Mouse (Mus musculus) testis, adult 2 months (tissue): ENCODE measurements around the gene Ugt1a6a. TPM values are rescaled to one million over a fixed set of nuclear protein-coding genes. Genes with fewer than 3 reads are reported as not detected.

ENCODE experiments used
- H3K27ac ChIP-seq: fragments of 200-500 bp; 2 replicates; pipeline ENCODE4 v1.5.1; 2012; ENCODE audit warnings: low read depth, low read length; ENCODE audit not compliant: control insufficient read depth, insufficient read depth
- H3K27me3 ChIP-seq: fragments of 200-500 bp; 2 replicates; pipeline ENCODE4 v1.6.1; 2012; ENCODE audit warnings: mild to moderate bottlenecking, low read length, moderate library complexity; ENCODE audit not compliant: control insufficient read depth, insufficient read depth
- H3K36me3 ChIP-seq: fragments of 200-500 bp; 2 replicates; pipeline ENCODE4 v1.6.1; 2012; ENCODE audit warnings: mild to moderate bottlenecking, low read length; ENCODE audit not compliant: control insufficient read depth, insufficient read depth
- H3K4me1 ChIP-seq: fragments of 200-500 bp; 2 replicates; pipeline ENCODE4 v1.6.1; 2012; ENCODE audit warnings: low read length; ENCODE audit not compliant: control insufficient read depth, insufficient read depth
- H3K4me3 ChIP-seq: fragments of 200-500 bp; 2 replicates; pipeline ENCODE4 v1.5.1; 2012; ENCODE audit warnings: low read depth, mild to moderate bottlenecking, low read length, moderate library complexity, mixed read lengths; ENCODE audit not compliant: control insufficient read depth
- CTCF ChIP-seq: fragments of 200-500 bp; IDR thresholded peaks from 2 replicates; pipeline ENCODE4 v1.5.1; 2012; ENCODE audit warnings: low read depth, mild to moderate bottlenecking, inconsistent platforms, low read length, moderate library complexity; ENCODE audit not compliant: control insufficient read depth, insufficient read depth, insufficient replicate concordance
- POLR2A ChIP-seq: fragments of 200-500 bp; IDR thresholded peaks from 2 replicates; pipeline ENCODE4 v1.6.1; 2012; ENCODE audit warnings: low read depth, mild to moderate bottlenecking, inconsistent platforms, low read length, moderate library complexity; ENCODE audit not compliant: control insufficient read depth
- polyA plus RNA-seq: library from polyadenylated mRNA; depleted of rRNA; stranded (reverse); fragments of >200 nt; gene quantifications from 2 replicates; pipeline ENCODE4 v1.2.3, GENCODE M21; 2012

Ugt1a6a gene
- polyA plus RNA-seq, 1 experiment = 26.9 TPM

GRCm38 (mm10) chr1:88213061-88213460 is 78.5 kb downstream of the Ugt1a6a start:
- Histone ChIP-seq H3K27ac (no peak overlapping the region), H3K36me3 (no peaks in the 10 kb centered on the region), H3K4me3 (no peak overlapping the region), H3K27me3 (no peaks in the 10 kb centered on the region), H3K4me1 (no peaks in the 10 kb centered on the region)
- TF ChIP-seq POLR2A (no peak), CTCF (no peak)

- Histone ChIP-seq H3K4me1 (no peaks in the 10 kb centered on the region), H3K27ac (no peak overlapping the region), H3K27me3 (no peaks in the 10 kb centered on the region), H3K36me3 (no peaks in the 10 kb centered on the region), H3K4me3 (no peak overlapping the region)
- no peak for TF ChIP-seq POLR2A
- TF ChIP-seq CTCF = no peak
Observed at GRCm38 (mm10) chr1:88213766-88214461, 79.3 kb downstream of the Ugt1a6a start.

GRCm38 (mm10) chr1:88214462-88214952 is 79.9 kb downstream of the Ugt1a6a start:
- H3K27me3 ChIP-seq = no peaks in the 10 kb centered on the region

DNA sequence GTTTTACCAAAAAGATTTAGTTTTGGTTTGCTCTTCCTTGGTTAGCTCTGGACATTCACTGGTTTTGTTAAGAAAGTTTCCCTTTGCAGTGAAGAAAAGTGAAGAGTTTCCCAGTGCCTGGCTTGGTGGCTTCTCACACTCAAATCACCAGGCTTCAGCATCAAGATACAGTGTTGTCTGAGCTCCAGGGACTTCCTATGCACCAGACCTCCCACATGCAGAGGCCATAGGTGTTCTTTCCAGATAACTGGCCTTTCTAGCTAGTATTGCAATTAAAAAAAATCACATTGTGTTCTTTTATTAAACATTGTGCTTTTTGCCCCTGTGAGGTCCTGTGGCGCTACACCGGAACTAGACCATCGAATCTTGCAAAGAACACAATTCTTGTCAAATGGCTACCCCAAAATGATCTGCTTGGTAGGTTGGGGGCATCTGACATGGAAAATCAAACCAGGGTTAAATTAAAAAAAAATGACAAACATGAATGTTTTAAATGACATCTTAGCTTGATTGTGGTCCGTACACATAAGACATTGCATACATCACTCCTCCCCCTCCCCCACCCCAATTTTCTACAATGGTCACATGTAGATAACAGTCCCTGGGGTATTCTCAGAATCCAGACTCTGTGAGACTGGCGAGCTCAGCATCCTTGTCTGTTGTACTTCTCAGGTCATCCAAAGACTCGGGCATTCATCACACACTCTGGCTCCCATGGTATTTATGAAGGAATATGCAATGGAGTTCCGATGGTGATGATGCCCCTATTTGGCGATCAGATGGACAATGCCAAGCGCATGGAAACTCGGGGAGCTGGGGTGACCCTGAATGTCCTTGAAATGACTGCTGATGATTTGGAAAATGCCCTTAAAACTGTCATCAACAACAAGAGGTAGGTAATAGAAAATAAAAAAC is 81.1 kb downstream of the Ugt1a6a start:
- no peak for TF ChIP-seq CTCF
- TF ChIP-seq POLR2A = no peak
- H3K4me1 ChIP-seq = no peaks in the 10 kb centered on the region
- no peaks in the 10 kb centered on the region for H3K36me3 ChIP-seq
- H3K27ac ChIP-seq = no peak overlapping the region
- no peaks in the 10 kb centered on the region for H3K27me3 ChIP-seq
- no peak overlapping the region for H3K4me3 ChIP-seq

More at GRCm38 (mm10) chr1:88214462-88214952, 79.9 kb downstream of the Ugt1a6a start:
- Histone ChIP-seq H3K36me3 (no peaks in the 10 kb centered on the region), H3K4me1 (no peaks in the 10 kb centered on the region), H3K4me3 (no peak overlapping the region), H3K27ac (no peak overlapping the region)
- no peak for TF ChIP-seq CTCF
- no peak for TF ChIP-seq POLR2A

- H3K4me3 ChIP-seq = no peak overlapping the region
- no peaks in the 10 kb centered on the region for H3K27me3 ChIP-seq
- H3K36me3 ChIP-seq = no peaks in the 10 kb centered on the region
- no peaks in the 10 kb centered on the region for H3K4me1 ChIP-seq
- no peak overlapping the region for H3K27ac ChIP-seq
- no peak for TF ChIP-seq POLR2A
- TF ChIP-seq CTCF = no peak
Observed at GRCm38 (mm10) chr1:88216551-88216950, 81.9 kb downstream of the Ugt1a6a start.

GRCm38 (mm10) chr1:88217144-88217543 is 82.5 kb downstream of the Ugt1a6a start:
- H3K4me3 ChIP-seq = no peak overlapping the region
- no peaks in the 10 kb centered on the region for H3K4me1 ChIP-seq
- H3K27ac ChIP-seq = no peak overlapping the region
- no peak for TF ChIP-seq CTCF
- no peak for TF ChIP-seq POLR2A
- no peaks in the 10 kb centered on the region for H3K27me3 ChIP-seq
- no peaks in the 10 kb centered on the region for H3K36me3 ChIP-seq

DNA sequence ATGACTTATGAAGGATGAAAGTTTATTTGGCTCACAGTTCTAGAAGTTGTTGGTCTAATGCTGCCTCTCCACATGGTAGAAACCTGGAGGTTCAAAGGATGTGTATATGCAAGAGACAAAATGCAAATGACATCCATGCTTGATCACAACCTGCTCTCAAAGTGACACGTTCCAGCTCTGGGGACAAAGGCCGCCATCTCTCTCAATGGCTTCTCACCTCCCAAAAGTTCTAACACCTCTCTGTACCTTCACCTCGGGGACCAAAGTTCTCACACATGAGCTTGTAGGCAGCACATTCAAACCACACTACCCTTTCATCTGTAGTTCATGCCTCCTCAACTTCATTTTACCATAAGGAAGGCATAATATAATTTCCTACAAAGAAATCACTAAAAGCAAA is 83.0 kb downstream of the Ugt1a6a start:
- no peak overlapping the region for H3K27ac ChIP-seq
- H3K27me3 ChIP-seq = no peaks in the 10 kb centered on the region
- TF ChIP-seq CTCF (no peak), POLR2A (no peak)
- H3K36me3 ChIP-seq = no peaks in the 10 kb centered on the region
- H3K4me3 ChIP-seq = no peak overlapping the region
- no peaks in the 10 kb centered on the region for H3K4me1 ChIP-seq
